Mouse (Mus musculus) inflammation-experienced regulatory T-cells, adult 6 months (primary cell): Measurements from ENCODE around the gene Kntc1. TPM values are rescaled to one million over a fixed set of nuclear protein-coding genes. Genes with fewer than 3 reads are reported as not detected.

Experiments used
- ATAC-seq: one replicate; pipeline ENCODE4 v1.8.0; 2017
- polyA plus RNA-seq, 3 experiments: library from polyadenylated mRNA; unstranded; fragments of 100-300 nt; shearing (Covaris generic); gene quantifications; one replicate each; pipeline ENCODE4 v1.2.1; 2017

Gene Kntc1
- polyA plus RNA-seq, 3 experiments from 2014 or later = 2.0 to 17.5 (median 2.0) TPM

GRCm38 (mm10) chr5:123809156-123809555, 59.6 kb downstream of the Kntc1 start:
- ATAC-seq = no peak

GRCm38 (mm10) chr5:123816891-123817290, 67.4 kb downstream of the Kntc1 start:
- ATAC-seq = no peak

DNA sequence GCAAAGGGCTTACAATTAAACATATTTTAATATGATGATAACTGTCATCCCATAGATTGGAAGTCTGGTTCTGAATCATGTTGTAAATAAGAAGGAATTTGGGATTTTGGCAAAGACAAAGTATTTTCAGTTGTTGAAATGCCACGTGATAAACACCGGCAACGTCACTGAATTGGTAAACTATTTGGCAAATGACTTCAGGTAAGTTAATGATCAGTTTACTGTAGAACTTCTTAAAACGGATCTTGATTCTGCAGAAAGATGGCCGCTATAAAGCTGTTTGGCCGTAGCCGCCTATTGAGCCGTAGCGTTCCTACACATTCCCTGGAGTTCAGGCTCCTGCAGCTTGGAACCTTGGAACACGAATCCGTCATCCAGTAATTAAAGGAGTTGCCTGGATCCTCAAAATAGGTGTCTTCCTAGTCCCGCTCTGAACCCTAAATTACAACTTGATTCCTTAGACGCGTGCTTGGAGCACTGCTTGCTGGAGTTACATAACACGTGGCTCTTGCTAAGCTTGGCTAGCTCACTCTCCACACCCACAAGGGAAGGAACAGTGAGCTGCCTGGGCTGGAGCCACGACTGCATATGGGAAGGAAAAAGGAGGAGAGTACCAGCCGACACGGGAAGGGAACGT, 69.5 kb downstream of the Kntc1 start:
- ATAC-seq = no peak

DNA sequence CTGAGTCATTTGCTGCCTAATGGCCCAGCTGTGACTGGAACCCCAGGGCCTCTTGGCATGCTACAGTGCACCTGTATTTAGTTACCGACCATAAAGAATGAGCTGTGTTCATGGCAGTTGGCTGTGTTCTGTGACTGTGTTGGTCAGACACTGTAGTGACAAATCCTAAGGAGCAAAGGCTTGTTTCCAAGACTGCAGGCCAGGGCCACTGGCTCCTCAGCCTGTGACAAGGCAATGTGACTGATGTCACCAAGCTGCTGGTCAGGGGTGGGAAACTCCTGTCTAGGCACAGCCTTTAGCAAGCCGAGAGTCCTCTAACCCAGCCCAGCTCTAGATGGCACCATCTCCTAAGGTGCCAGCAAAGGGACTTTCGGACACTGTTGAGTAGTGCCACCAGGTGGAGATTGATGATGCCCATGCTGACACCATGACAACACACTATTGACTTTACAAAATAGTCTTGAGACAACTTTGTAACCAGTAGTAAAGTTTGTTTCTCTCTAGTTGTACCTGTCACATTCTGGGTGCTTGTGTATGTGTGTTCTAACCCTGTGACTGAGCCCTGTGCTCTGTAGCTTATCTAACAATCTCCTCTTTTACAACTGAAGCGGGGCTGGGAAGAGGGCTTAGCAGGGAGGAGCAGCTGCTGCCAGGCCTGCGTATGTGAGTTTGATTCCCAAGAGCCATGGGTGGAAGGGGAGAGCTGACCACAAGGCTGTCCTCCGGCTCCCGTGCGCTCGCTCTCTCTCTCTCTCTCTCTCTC, 71.2 kb downstream of the Kntc1 start:
- no peak for ATAC-seq

DNA sequence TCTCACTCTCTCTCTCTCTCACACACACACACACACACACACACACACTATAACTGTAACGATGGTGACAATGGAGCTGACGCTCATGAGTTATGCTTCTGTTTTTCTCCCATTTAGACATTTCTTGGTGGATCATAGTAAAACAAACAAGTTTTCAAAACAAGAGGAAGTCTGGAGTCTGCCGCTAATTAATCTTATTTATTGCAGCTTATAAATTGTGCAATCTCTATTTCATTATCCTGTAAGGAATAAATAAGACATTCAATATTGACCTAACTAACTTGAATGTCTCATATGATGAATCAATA, 71.7 kb downstream of the Kntc1 start:
- no peak for ATAC-seq

DNA sequence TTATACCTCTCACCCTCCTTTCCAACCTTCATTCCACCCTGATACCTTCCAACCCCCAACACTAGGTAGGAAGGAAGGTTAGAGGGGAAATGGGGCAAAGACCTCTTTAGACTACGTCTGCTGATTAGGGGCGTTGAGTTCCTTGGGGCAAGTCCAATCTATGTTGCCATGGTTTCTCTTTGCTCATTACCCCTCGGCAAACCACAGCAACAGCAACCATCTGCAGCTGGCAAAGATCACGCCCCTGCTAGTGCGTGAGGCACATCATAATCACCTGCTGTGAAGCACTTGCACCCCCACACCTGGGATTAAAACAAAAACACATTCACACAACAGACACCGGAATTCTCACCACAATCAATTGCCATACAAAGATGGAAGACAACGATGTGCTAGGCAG, 73.2 kb downstream of the Kntc1 start:
- ATAC-seq = no peak

- ATAC-seq = no peak
Measured at GRCm38 (mm10) chr5:123827659-123828091, 78.2 kb downstream of the Kntc1 start.

GRCm38 (mm10) chr5:123832309-123832708, 82.8 kb downstream of the Kntc1 start:
- ATAC-seq = no peak

- ATAC-seq = no peak
Measured at GRCm38 (mm10) chr5:123834836-123835235, 85.3 kb downstream of the Kntc1 start.

DNA sequence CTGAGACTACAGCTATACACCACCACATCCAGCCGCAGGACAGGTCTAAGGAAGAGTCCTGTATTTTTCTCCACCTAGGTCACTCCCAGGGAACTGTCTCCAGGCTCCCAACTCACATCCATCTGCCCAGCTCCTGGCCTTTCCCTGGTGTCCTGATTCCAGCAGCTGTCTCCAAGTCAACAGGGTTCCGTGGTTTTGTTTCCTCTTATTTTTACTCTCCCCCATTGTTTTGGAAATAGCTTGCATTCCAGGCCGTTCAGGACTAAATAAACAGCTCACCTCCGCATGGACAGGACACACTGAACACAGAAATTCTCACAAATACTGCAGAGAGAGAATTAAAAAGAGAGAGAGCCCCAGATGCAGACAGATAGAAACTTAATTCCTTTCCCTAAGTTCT, 87.9 kb downstream of the Kntc1 start:
- no peak for ATAC-seq

GRCm38 (mm10) chr5:123842221-123842934, 92.9 kb downstream of the Kntc1 start:
- no peak for ATAC-seq

GRCm38 (mm10) chr5:123842935-123843282, 93.4 kb downstream of the Kntc1 start:
- ATAC-seq = no peak

DNA sequence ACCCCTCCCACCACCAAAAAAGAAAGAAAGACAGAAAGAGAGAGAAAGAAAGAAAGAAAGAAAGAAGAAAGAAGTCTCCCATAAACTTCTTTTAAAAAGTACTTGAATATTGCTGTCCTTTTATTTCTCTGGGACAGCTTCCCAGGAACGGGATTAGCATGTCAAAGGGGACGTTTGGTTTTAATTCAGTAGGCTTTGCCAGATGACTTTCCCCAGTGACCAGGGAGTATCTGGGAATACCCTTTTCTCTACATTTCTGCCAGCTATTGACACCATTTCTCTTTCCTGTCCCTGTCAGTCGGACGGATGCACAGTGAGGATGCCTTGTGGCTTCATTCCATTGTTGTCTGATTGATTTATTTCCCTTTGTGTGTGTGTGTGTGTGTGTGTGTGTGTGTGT, 94.3 kb downstream of the Kntc1 start:
- ATAC-seq = no peak

GRCm38 (mm10) chr5:123844316-123844715, 94.8 kb downstream of the Kntc1 start:
- ATAC-seq = no peak

DNA sequence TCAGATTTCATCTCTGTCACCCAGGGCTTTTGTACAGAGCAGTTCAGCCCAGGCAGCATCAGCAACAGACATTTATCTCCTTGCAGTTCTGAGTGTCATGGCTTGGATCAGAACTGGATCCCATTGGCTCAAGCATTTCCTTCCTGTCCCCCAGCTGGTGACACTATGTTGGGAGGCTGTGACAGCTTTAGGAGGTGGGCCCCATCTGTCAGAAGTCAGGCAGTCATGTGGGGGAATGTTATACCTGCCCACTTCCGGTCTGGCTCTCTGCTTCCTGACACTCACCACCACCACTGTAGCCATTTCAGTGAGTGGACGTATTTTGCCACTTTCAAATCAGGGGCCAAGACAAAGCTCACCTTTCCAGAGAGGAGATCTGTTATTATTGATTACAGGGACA, 101.9 kb downstream of the Kntc1 start:
- no peak for ATAC-seq

DNA sequence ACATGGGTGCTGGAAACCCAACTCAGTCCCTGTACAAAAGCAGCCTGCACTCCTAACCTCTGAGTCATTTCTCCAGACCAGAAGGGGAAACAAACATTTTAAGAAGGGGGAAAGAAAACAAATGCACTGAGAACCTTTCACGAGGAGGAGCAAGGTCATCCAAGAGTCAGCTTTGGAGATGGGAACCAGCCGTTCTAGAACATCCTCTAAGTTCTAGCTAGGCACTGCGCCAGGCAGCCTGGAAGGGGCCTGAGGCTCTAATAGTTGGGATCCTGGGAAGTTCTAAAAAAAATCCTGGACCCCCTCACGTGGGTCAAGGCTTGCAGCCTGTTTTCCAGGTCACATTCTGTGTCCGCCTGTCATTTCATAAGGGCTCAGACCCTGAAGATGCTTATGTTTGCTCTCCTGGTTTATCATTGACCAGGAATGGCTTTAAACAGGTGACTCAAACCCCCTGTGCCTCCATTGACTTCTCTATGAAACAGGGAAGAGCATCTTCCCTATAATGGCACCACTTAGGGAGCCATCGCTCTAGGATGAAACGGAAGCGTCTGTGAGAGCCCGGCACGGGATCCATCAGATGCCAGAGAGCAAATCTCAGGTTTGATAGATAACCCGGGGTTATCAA, 104.5 kb downstream of the Kntc1 start:
- ATAC-seq = no peak

DNA sequence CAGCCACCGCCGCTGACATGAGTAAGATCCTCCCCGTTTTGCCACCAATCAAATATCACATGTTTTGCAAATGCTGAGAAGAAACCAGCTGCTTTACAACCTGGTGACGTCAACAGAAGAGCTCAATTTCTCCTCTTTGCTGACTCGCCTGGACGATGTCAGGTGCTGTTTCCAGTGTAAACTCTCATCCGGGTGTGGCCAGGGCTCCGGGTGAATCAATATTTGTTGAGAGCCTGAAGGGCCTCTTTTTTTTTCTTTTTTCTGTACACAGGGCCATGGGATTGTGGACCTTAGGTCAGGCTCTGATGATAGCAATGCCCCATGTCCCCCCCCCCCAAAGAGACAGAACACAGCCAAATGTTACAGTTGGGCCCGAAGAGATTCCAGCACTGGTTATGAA, 105.0 kb downstream of the Kntc1 start:
- no peak for ATAC-seq

DNA sequence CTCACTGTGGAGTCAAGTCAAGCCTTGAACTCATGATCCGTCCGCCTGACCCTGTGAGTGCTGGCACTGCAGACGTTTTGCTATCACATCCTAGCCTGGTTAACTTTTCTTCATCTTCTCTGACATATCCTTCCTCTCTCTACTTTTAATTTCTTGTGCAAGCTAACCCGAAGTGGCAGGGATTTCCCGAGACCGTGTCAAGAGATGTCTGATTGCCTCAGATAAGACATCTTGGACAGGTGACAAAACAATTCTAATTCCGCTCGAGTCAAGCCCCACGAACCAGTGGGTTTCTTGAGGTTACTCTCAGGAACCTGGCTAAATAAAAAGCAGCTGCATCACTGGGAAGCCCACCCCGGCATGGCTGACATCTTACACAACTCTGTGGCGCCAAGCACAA, 109.3 kb downstream of the Kntc1 start:
- no peak for ATAC-seq

DNA sequence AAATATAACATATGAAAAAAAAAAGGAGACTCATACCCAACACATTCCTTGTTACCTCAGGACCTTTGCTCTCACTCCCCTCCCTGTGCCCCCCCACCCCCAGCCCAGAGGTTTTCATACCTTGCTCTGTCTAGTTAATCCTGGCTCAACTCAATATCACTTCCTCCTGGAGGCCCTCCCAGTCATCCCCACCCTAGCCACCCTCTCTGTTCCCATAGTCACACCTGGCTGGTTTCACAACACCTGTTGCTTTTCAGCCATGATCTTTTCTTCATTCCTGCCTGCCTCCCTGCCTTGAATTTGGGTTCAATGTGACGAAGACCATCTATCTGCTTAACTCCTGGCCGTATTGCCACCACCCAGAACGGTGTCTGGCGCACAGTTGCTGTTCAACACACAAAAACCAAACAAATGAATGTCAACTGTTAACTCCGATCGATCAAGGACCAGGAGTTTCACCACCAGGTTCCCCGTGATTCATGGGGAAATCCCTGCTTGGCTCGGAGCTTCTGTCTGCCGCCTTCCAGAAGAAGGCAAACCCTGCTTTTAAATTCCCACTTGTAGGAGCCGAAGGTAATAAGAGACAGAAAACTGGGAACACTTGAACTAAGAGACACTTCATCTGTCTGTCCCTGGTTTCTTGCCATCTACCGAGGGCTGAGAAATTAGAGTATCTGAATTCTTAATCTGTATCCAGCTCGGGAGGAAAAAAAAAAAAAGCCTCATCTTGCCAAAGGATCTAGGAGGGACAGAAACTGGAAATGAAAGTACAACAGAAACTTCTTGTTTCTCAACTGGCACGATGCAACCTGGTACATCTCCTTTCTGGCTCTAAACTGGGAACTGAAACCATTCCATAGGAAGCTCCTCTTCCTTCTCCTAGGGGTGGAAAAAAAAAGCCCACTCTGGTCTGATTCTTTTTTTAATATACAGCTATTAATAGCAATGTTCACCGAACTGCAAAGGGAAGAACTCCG, 113.1 kb downstream of the Kntc1 start:
- no peak for ATAC-seq

DNA sequence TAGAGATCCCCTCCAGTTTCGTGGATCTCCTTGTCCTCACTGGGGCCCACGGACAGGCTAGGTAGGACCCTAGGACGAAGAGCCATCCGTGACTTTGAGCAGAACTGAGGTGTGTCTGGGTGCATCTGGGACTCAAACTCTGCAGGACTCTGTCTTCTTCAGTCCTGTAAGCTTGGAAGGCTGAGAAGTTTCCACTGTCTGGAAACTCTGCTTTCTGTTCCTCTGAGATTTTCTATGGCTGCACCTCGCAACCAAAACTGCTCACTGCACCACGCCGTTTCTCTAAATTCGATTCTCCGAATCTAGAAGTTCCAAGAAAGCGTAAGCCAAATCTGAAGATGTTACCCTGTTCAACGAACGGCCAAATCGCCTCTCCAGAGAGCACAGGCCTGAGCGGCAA, 114.4 kb downstream of the Kntc1 start:
- ATAC-seq = no peak

- ATAC-seq = no peak
Measured at GRCm38 (mm10) chr5:123865365-123865764, 115.8 kb downstream of the Kntc1 start, which contains the start of gene Hcar2. TSS of gene Hcar2 (minus strand) at chr5:123865499.

- ATAC-seq = no peak
Measured at GRCm38 (mm10) chr5:123866457-123866856, 116.9 kb downstream of the Kntc1 start.
